Mouse (Mus musculus): ENCODE results near the gene Rlbp1. TPM values are rescaled to one million over a fixed set of nuclear protein-coding genes. Genes with fewer than 3 reads are reported as not detected.

Rlbp1 gene
- polyA plus RNA-seq (2014; fragmentation: Illumina TruSeq; extraction: RNeasy Lipid Tissue Mini Kit (QIAGEN cat#74804); ENCODE audit: insufficient read depth, low read depth, low replicate concordance) = 0.46 TPM

DNA sequence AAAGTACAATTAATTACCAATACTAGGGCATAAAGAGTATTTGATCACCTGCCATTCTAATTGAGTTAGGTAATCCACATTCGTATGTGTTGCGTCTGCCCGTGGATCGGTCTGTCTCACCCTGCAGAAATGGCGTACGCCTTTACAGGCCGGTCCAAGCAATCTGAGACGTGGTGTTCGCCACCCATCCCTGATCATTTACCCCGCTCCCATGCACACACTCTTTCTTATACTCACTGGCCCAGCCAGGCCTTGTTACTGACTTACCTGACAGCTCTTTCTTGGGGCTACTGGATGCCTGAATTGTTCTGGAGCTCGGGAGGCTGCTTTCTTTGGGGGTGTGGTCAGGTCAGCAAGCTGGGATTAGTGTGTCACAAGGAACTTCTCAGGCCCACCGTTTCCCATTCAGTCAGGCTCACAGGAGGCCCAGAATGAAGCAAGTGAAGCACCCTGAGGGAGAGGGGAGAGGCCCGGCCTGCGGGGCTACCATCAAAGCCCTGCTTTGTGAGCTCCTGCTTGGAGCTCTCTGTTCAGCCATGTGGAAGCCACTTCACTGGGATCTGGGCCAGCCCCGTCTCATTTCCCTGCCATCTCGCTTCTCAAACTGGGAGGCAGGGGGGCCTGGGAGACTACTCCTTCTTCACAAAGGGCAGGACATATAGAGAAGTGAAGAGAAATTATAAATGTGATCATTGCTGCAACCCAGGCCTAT is at the start of gene Rlbp1:
Gene Rlbp1, minus strand, starts transcription at position 627 of the 712 bp plus-strand sequence.

DNA sequence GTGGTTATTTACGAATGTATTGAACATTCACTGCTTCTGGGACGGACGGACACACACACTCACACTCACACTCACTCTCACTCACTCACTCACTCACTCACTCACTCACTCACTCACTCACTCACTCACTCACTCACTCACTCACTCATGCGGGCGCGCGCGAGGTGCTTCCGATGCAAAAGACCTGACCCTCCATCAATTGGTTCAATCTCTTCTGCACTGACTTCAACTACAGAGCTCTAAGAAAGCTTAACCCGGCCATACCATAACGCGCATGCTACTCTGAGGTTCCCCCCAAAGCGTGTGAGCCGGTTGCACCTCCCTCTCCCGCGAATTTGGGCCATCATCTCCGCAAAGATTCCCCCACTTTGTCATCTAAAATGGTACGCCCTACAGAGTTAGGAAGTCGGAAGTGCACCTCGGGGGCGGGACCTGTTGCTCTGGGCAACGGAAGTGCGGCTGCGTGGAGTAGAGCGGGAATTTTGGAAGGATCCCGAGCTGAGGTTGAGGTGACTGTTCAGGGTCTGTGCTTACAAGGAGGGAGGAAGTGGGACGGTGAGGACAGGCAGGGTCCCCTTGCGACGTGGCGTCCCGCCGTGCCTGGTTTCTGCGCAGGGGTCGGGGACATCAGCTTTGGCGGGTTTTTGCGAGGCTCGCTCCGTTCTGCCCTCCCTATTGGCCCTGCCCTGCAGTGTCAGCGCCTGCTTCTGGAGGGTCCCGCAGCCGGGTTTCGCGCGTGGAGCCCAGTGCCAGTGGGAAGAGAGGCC is 5.2 kb upstream of the Rlbp1 start, which contains the start of gene Fanci:
Gene Fanci, plus strand, starts transcription at position 47 of the 767 bp plus-strand sequence.

Other genes starting within 250 kb of the Rlbp1 start
- 205 TPM for gene Mfge8, start 238.0 kb downstream of the Rlbp1 start, polyA plus RNA-seq (2014; fragmentation: Illumina TruSeq; extraction: RNeasy Lipid Tissue Mini Kit (QIAGEN cat#74804); ENCODE audit: insufficient read depth, low read depth, low replicate concordance)
- gene Abhd2, start 113.8 kb downstream of the Rlbp1 start, polyA plus RNA-seq (2014; fragmentation: Illumina TruSeq; extraction: RNeasy Lipid Tissue Mini Kit (QIAGEN cat#74804); ENCODE audit: insufficient read depth, low read depth, low replicate concordance) = 34.2 TPM
- 0.22 TPM for gene Fanci, start 4.9 kb upstream of the Rlbp1 start, polyA plus RNA-seq (2014; fragmentation: Illumina TruSeq; extraction: RNeasy Lipid Tissue Mini Kit (QIAGEN cat#74804); ENCODE audit: insufficient read depth, low read depth, low replicate concordance)
- gene Polg, start 79.3 kb upstream of the Rlbp1 start, polyA plus RNA-seq (2014; fragmentation: Illumina TruSeq; extraction: RNeasy Lipid Tissue Mini Kit (QIAGEN cat#74804); ENCODE audit: insufficient read depth, low read depth, low replicate concordance) = 25.9 TPM
- gene Rhcg, start 230.6 kb upstream of the Rlbp1 start, polyA plus RNA-seq (2014; fragmentation: Illumina TruSeq; extraction: RNeasy Lipid Tissue Mini Kit (QIAGEN cat#74804); ENCODE audit: insufficient read depth, low read depth, low replicate concordance) = not detected

All from lung, adult 10 weeks (tissue).